Mouse (Mus musculus) thymus, adult 2 months (tissue): ENCODE measurements around the gene Trafd1. TPM values are rescaled to one million over a fixed set of nuclear protein-coding genes. Genes with fewer than 3 reads are reported as not detected.

ENCODE experiments used
- DNase-seq: peaks from one replicate; pipeline ENCODE4 v3.0.0; 2021
- H3K27ac ChIP-seq: fragments of 200-500 bp; 2 replicates; pipeline ENCODE4 v1.5.1; 2012; ENCODE audit warnings: low read length, control low read depth; ENCODE audit not compliant: control insufficient read depth, insufficient read depth
- H3K27me3 ChIP-seq: fragments of 200-500 bp; 2 replicates; pipeline ENCODE4 v1.6.1; 2012; ENCODE audit warnings: mild to moderate bottlenecking, low read length, moderate library complexity, mixed read lengths; ENCODE audit not compliant: control insufficient read depth, insufficient read depth
- H3K36me3 ChIP-seq: fragments of 200-500 bp; 2 replicates; pipeline ENCODE4 v1.6.1; 2012; ENCODE audit warnings: mild to moderate bottlenecking, low read length, moderate library complexity; ENCODE audit not compliant: control insufficient read depth, insufficient read depth
- H3K4me1 ChIP-seq: fragments of 200-500 bp; replicated peaks from 2 replicates; pipeline ENCODE4 v1.6.1; 2012; ENCODE audit warnings: low read length; ENCODE audit not compliant: control insufficient read depth, insufficient read depth
- H3K4me3 ChIP-seq: fragments of 200-500 bp; 2 replicates; pipeline ENCODE4 v1.5.1; 2012; ENCODE audit warnings: mild to moderate bottlenecking, low read length, control low read depth, moderate library complexity; ENCODE audit not compliant: control insufficient read depth, insufficient read depth
- CTCF ChIP-seq: fragments of 200-500 bp; IDR thresholded peaks from 2 replicates; pipeline ENCODE4 v1.5.1; 2012; ENCODE audit warnings: mild to moderate bottlenecking, control low read depth, low read length, moderate library complexity, borderline replicate concordance; ENCODE audit not compliant: control insufficient read depth, poor library complexity, insufficient read depth; ENCODE audit errors: extremely low read depth
- POLR2A ChIP-seq: fragments of 200-500 bp; IDR thresholded peaks from 2 replicates; pipeline ENCODE4 v1.6.1; 2012; ENCODE audit warnings: mild to moderate bottlenecking, low read length, control low read depth, moderate library complexity; ENCODE audit not compliant: control insufficient read depth, poor library complexity, insufficient read depth; ENCODE audit errors: extremely low read depth
- WGBS: fragments of 180-500 bp; shearing (Covaris S2); methylation state at CpG from one replicate; pipeline ENCODE4 v1.1.7; 2018; 5-methylcytosine and 5-hydroxymethylcytosine counted together
- polyA plus RNA-seq: library from polyadenylated mRNA; depleted of rRNA; stranded (reverse); fragments of >200 nt; gene quantifications from 2 replicates; pipeline ENCODE4 v1.2.3, GENCODE M21; 2012

The Trafd1 gene
- polyA plus RNA-seq, 1 experiment, result 117 TPM

DNA sequence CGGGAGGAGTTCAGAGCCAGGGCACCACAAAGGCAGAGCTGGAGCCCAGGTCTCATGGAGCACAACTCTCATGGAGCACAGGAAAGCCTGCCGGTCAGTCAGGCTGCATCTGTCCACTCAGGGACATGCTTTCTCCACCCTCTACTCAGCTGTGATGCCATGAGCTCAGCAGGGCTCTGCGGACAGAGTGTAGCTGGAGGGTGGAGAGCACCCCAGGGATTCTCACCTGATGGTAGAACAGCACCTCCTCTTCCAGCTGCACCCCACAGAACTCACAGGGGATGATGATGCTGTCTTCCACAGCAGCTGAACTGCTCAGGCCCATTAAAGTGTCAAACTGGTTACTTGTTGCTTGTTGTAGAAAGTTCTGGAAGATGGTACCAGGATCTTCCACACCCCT is 10.6 kb downstream of the Trafd1 start:
- no peak for DNase-seq
- Histone ChIP-seq H3K36me3 (peaks cover 20% of the 10 kb centered on the region), H3K27me3 (no peaks in the 10 kb centered on the region), H3K4me1 (no peaks in the 10 kb centered on the region), H3K4me3 (no peak overlapping the region), H3K27ac (no peak overlapping the region)
- 97% methylated on average over 3 of the region's 3 CpGs for WGBS
- no peak for TF ChIP-seq POLR2A
- no peak for TF ChIP-seq CTCF

DNA sequence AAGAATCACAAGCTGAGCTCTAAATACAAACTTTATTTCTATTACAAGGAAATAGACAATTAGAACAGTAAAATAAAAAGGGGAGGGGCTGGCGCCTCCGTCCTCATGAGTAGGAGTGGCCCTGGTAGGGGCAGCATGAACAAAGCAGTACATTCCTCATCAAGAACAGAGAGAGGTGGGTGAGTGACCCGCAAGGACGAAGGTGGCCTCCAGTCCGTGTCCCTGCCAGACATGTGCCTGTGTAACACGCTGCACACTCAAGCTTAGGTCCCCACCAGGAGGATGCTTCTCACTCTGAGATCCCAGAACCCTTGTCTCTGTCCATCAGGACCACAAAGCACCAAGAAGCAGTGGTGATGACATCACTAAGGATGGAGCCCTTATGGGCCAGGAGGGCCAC is 13.7 kb downstream of the Trafd1 start:
- H3K4me3 ChIP-seq, result no peak overlapping the region
- H3K27ac ChIP-seq, result no peak overlapping the region
- DNase-seq, result no peak
- no peaks in the 10 kb centered on the region for H3K4me1 ChIP-seq
- H3K27me3 ChIP-seq, result no peaks in the 10 kb centered on the region
- TF ChIP-seq POLR2A (no peak), CTCF (no peak)
- peaks cover 30% of the 10 kb centered on the region for H3K36me3 ChIP-seq
- 96% methylated on average over 6 of the region's 6 CpGs for WGBS

DNA sequence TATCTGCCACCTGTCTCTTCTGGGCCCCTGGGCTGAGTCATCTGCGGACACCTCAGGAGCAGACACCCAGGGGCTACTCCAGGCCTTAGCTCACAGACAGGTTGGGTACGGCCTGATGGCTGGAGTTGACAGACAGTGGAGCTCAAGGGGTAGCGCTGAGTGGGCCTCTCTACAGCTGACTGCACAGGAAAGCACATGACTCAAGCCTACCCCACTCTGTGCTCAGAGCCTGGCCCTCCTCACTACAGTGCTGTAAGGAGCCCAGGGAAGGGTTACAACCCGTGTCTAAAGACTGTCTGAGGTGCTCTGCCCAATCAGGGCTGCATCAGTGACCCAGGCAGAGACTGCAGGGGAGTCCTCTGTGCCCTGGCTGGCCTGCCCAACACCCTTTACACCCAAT is 18.2 kb downstream of the Trafd1 start:
- Histone ChIP-seq H3K27ac (no peak overlapping the region), H3K4me1 (no peaks in the 10 kb centered on the region), H3K36me3 (peaks cover 50% of the 10 kb centered on the region), H3K4me3 (no peak overlapping the region), H3K27me3 (no peaks in the 10 kb centered on the region)
- no peak for DNase-seq
- no peak for TF ChIP-seq CTCF
- TF ChIP-seq POLR2A, result no peak
- WGBS, result 87% methylated on average over 4 of the region's 4 CpGs

DNA sequence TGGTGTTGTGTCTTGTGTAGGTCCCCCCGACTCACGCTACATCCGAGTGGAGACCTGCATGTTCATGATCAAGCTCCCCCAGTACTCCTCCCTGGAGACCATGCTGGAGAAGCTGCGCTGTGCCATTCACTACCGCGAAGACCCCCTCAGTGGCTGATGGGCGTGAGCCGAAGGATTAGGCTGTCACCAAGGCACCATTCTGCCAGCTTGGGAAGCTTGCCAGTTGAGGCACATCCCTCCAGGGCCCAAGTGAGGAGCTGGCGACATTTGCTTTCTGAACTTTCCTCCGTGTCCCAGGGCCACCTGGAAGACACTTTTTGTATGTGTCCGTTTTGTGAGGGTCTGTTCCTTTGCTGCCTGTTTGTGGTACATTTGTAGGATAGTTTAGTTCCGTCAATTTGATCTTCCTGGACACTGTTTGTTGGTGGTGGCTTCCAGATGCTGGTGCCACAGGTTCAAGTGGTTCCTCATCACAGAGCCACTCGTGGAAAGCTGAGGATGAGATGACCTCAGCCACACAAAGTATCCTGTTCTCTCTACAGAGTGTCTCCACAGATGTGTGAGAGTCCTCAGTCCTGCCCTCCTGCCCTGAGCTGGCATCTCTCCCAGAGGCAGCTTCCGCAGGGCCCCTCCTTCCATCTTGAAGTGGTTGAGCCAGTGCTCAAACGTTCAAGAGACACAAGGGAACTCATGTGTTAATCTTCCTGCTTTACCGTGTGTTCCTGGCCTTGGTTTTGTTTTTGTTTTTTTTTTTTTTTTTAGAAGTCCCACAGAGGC is 18.8 kb downstream of the Trafd1 start:
- H3K36me3 ChIP-seq, result peaks cover 53% of the 10 kb centered on the region

DNA sequence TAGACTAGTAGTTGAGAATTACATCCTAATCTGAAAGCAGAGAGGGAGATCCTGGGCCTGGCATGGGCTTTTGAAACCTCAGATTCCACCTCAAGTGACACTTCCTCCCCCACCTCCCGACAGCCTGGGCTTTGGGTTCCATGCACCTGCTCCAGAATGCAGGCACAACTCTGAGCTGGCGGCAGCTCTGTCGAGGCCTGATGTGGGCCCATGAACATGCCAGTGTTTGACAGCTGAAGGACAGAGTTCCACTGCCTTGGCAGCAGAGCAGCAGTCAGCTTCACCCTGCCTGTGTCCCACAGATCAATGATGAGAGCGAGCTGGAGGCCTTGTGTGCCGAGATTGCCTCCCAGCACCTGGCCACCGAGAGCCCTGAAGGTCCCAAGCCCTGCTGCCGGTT is 22.0 kb downstream of the Trafd1 start:
- H3K27ac ChIP-seq, result no peak overlapping the region
- H3K27me3 ChIP-seq, result no peaks in the 10 kb centered on the region
- no peak for DNase-seq
- no peak overlapping the region for H3K4me3 ChIP-seq
- 93% methylated on average over 7 of the region's 7 CpGs for WGBS
- no peak for TF ChIP-seq CTCF
- TF ChIP-seq POLR2A, result no peak
- peaks cover 83% of the 10 kb centered on the region for H3K36me3 ChIP-seq
- no peaks in the 10 kb centered on the region for H3K4me1 ChIP-seq

More for the DNA sequence above, 18.8 kb downstream of the Trafd1 start:
- WGBS, result 85% methylated on average over 16 of the region's 16 CpGs
- Histone ChIP-seq H3K27ac (no peak overlapping the region), H3K4me3 (no peak overlapping the region), H3K4me1 (no peaks in the 10 kb centered on the region), H3K27me3 (no peaks in the 10 kb centered on the region)
- TF ChIP-seq POLR2A, result no peak
- no peak for TF ChIP-seq CTCF
- no peak for DNase-seq

DNA sequence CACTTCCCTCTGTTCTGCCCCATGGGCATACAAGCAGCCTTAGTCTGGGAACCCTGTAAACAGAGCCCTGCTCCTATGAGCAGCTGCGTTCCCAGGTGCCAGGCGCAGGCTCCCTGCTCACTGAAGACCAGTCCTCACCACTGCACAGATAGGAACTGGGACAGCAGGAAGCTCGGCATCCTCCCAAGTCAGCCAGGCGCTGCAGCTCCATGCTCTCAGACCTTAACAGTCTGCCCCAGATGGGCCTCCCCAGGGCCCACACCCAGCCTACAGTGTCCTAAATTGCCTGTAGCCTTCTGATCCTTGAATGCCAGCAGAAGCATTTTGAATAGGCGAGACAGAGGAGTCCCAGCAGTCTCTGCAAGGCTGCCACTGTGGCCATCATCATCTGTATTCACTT is 23.7 kb downstream of the Trafd1 start:
- DNase-seq, result no peak
- Histone ChIP-seq H3K27ac (no peak overlapping the region), H3K27me3 (no peaks in the 10 kb centered on the region), H3K4me1 (no peaks in the 10 kb centered on the region), H3K36me3 (peaks cover 87% of the 10 kb centered on the region), H3K4me3 (no peak overlapping the region)
- no peak for TF ChIP-seq POLR2A
- TF ChIP-seq CTCF, result no peak
- WGBS, result 95% methylated on average over 5 of the region's 5 CpGs
